9 mouse cellular contexts compared by ENCODE assay signal in the genomic region with DNA sequence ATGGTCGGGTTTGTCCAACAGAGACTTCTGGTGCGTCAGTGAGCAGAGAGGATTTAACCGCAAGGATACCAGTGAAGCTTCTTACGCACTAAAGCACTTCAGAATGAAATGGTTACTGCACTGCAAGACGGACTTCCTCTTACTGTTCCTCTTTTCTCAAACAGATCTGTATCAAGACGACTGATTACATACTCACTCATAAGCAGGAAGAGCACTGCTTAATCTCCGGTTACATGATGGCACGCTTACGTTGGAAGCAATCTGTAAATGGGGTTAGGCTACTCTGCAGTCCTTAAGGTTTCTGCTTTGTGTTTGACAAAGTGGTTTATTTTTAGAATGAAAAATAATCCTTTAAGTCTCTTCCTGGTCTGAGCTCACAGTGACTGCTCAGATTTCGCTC. TPM values are rescaled to one million over a fixed set of nuclear protein-coding genes. Genes with fewer than 3 reads are reported as not detected.
DNase-seq lines count a peak whose midpoint lies in the region; ATAC-seq and TF ChIP-seq lines count a peak whose summit lies in the region.
"Had no signal": no experiment of that assay in that cellular context is flagged by ENCODE, and none has a peak within 500 bp of the region (broad histone marks: within the 10 kb centered on the region; RNA-seq: fewer than 3 reads in every experiment).

No protein-coding gene starts in this region.

- H3K9me3 ChIP-seq in kidney, embryonic 14.5 days (ENCODE audit: control insufficient read depth, low read length) = no peaks in the 10 kb centered on the region
- H3K9me3 ChIP-seq in liver, embryonic 11.5 days (ENCODE audit: control insufficient read depth, low read length) = no peaks in the 10 kb centered on the region

- peaks cover 34% of the 10 kb centered on the region for H3K79me2 ChIP-seq in myocyte (ENCODE audit: control insufficient read depth, insufficient read depth)

- no peak overlapping the region for H3K27ac ChIP-seq in kidney, embryonic 14.5 days (ENCODE audit: low read depth, low read length)
- no peak overlapping the region for H3K27ac ChIP-seq in liver, embryonic 11.5 days (ENCODE audit: low read depth, low read length)

- H3K9ac ChIP-seq in kidney, embryonic 14.5 days (ENCODE audit: low read depth, low read length) = no peak overlapping the region
- no peak overlapping the region for H3K9ac ChIP-seq in liver, embryonic 11.5 days (ENCODE audit: low read depth, low read length)

- H3K4me1 ChIP-seq in kidney, embryonic 14.5 days (ENCODE audit: control insufficient read depth, insufficient read depth, low read length) = no peaks in the 10 kb centered on the region
- H3K4me1 ChIP-seq in liver, embryonic 11.5 days (replicated peaks; ENCODE audit: control insufficient read depth, insufficient read depth, low read length) = no peaks in the 10 kb centered on the region

- no peak overlapping the region for H3ac ChIP-seq in myocyte (ENCODE audit: control insufficient read depth, insufficient read length)

- H3K27me3 ChIP-seq in kidney, embryonic 14.5 days (ENCODE audit: control insufficient read depth, insufficient read depth, low read length) = no peaks in the 10 kb centered on the region
- H3K27me3 ChIP-seq in liver, embryonic 11.5 days (replicated peaks; ENCODE audit: control insufficient read depth, insufficient read depth, low read length) = no peaks in the 10 kb centered on the region; the same call in 1 of the 2 replicates
- H3K27me3 ChIP-seq in myocyte (ENCODE audit: control insufficient read depth, insufficient read depth, insufficient read length) = no peaks in the 10 kb centered on the region

- no peak overlapping the region for H3K4me3 ChIP-seq in kidney, embryonic 14.5 days (ENCODE audit: low read length)
- H3K4me3 ChIP-seq in liver, embryonic 11.5 days (ENCODE audit: low read depth, low read length) = no peak overlapping the region
- no peak overlapping the region for H3K4me3 ChIP-seq in myocyte

- no peak for DNase-seq in kidney, postnatal 36 days
- DNase-seq in c-Kit-positive CD71-negative TER-119-negative erythroid progenitor cells, embryonic 14.5 days (ENCODE audit: low read depth) = peak; percentile 25
- no peak for DNase-seq in liver, embryonic 11.5 days (ENCODE audit: low spot score)
- DNase-seq in thymus, postnatal 25 days = no peak
- DNase-seq in cerebellum, postnatal 4 days (ENCODE audit: low spot score in 2 of 2) = no peak
- DNase-seq: cerebellum, postnatal 25 days; gastrocnemius, postnatal 10 days had no signal

- H3K36me3 ChIP-seq in kidney, embryonic 14.5 days (ENCODE audit: control insufficient read depth, insufficient read depth, low read length) = no peaks in the 10 kb centered on the region
- H3K36me3 ChIP-seq in liver, embryonic 11.5 days (ENCODE audit: control insufficient read depth, insufficient read depth, low read length) = no peaks in the 10 kb centered on the region
- no peaks in the 10 kb centered on the region for H3K36me3 ChIP-seq in myocyte (ENCODE audit: control insufficient read depth, insufficient read depth)

- peak; percentile 39; the same call in 1 of the 2 replicates for ATAC-seq in kidney, embryonic 14.5 days (ENCODE audit: low FRiP score, low TSS enrichment)
- ATAC-seq in liver, embryonic 11.5 days (replicated peaks; ENCODE audit: low FRiP score) = peak; percentile 36; the same call in 1 of the 2 replicates

- no peak for TF ChIP-seq POLR2A in myocyte (IDR thresholded peaks at IDR 0.05; ENCODE audit: insufficient read length, low read depth)

- H3K4me2 ChIP-seq in kidney, embryonic 14.5 days (replicated peaks; ENCODE audit: low read depth, low read length) = no peak overlapping the region
- peak overlapping the region; percentile 23; the same call in 1 of the 2 replicates for H3K4me2 ChIP-seq in liver, embryonic 11.5 days
- peak overlapping the region; percentile 61 for H3K4me2 ChIP-seq in myocyte (ENCODE audit: low read depth)

- 56% methylated on average over 10 of the region's 10 CpGs for WGBS in kidney, embryonic 14.5 days
- WGBS in liver, embryonic 11.5 days = 21% methylated on average over 10 of the region's 10 CpGs

TF ChIP-seq in myocyte, 11 proteins besides CTCF, POLR2A, EP300 and RAD21:
- no peak for TF ChIP-seq SRF (IDR thresholded peaks at IDR 0.05; ENCODE audit: control insufficient read depth, insufficient read length, low read depth)
- TF ChIP-seq REST (IDR thresholded peaks at IDR 0.05; ENCODE audit: insufficient read depth, insufficient read length) = no peak
- TF ChIP-seq USF1 (IDR thresholded peaks at IDR 0.05; ENCODE audit: low read depth) = no peak
- no peak for TF ChIP-seq MYOG (IDR thresholded peaks at IDR 0.05; ENCODE audit: control insufficient read depth in 1 of 3, insufficient read depth in 1 of 3, insufficient read length in 2 of 3, low read depth in 2 of 3)

RNA-seq across cellular contexts. Expression of gene Edil3, which starts 7.1 kb away (rescaled TPM):
- polyA plus RNA-seq in kidney, embryonic 14.5 days (2014; fragmentation: Nextera tagmentation; extraction: Ambion mirVana) = 5.5 and 7.9 TPM in 2 replicates
- polyA plus RNA-seq in liver, embryonic 11.5 days (2014; fragmentation: Nextera tagmentation; extraction: Ambion mirVana) = 1.6 and 2.7 TPM in 2 replicates
- 7.4 TPM for polyA plus RNA-seq in myocyte (2012; fragmentation: generic; extraction: Trizol)
